Mouse (Mus musculus): ENCODE measurements around the gene Acsm1. TPM values are rescaled to one million over a fixed set of nuclear protein-coding genes. Genes with fewer than 3 reads are reported as not detected.

Acsm1 gene
- polyA plus RNA-seq, 1 experiment from 2014 or later = not detected

Other genes with a start within 250 kb of the Acsm1 start
- not detected in 2 replicates for gene Gp2, start 147.7 kb upstream of the Acsm1 start, polyA plus RNA-seq (2015; fragmentation: Nextera tagmentation; extraction: Ambion mirVana)
- gene Umod, start 127.7 kb upstream of the Acsm1 start, polyA plus RNA-seq (2015; fragmentation: Nextera tagmentation; extraction: Ambion mirVana) = not detected in 2 replicates
- gene Acsm5, start 87.6 kb upstream of the Acsm1 start, polyA plus RNA-seq (2015; fragmentation: Nextera tagmentation; extraction: Ambion mirVana) = 0.33 TPM in 1 of 2 replicates, not detected in the other
- 0.06 TPM in 1 of 2 replicates, not detected in the other for gene Pdilt, start 83.5 kb upstream of the Acsm1 start, polyA plus RNA-seq (2015; fragmentation: Nextera tagmentation; extraction: Ambion mirVana)
- not detected in 2 replicates for gene Acsm2, start 52.7 kb upstream of the Acsm1 start, polyA plus RNA-seq (2015; fragmentation: Nextera tagmentation; extraction: Ambion mirVana)
- not detected in 2 replicates for gene Acsm4, start 83.0 kb downstream of the Acsm1 start, polyA plus RNA-seq (2015; fragmentation: Nextera tagmentation; extraction: Ambion mirVana)
- 75.4 and 78.4 TPM in 2 replicates for gene Thumpd1, start 113.8 kb downstream of the Acsm1 start, polyA plus RNA-seq (2015; fragmentation: Nextera tagmentation; extraction: Ambion mirVana)
- gene Acsm3, start 153.9 kb downstream of the Acsm1 start, polyA plus RNA-seq (2015; fragmentation: Nextera tagmentation; extraction: Ambion mirVana) = not detected in 2 replicates
- gene Rexo5, start 187.0 kb downstream of the Acsm1 start, polyA plus RNA-seq (2015; fragmentation: Nextera tagmentation; extraction: Ambion mirVana) = 9.9 and 13.9 TPM in 2 replicates
- 14.8 and 15.0 TPM in 2 replicates for gene Eri2, start 187.0 kb downstream of the Acsm1 start, polyA plus RNA-seq (2015; fragmentation: Nextera tagmentation; extraction: Ambion mirVana)